Mouse (Mus musculus): ENCODE measurements around the gene B3gnt3. TPM values are rescaled to one million over a fixed set of nuclear protein-coding genes. Genes with fewer than 3 reads are reported as not detected.
"Not testable (repeated sequence)": the region's sequence is repeated elsewhere in the genome, so short reads cannot be mapped to it uniquely, and the experiment has no call there.

B3gnt3 gene
- polyA plus RNA-seq, 1 experiment from 2014 or later = 0.41 TPM

DNA sequence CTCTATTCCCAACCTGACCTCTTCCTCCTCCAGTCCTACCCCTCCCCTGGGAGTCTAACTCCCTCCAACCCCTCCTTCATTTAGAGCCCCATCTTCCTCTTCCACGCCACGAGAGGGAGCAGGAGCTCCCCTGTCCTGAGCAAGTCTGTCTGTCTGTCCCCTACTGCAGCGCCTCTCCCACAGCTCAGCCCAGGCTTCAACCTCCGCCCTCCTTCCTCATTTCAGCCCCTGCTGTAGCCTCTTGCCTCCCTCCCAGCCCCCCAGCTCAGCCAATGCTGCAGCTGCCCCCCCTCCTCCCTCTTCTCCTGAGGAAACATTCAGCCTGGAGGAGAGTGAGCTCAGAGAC is 471 bp upstream of the B3gnt3 start:
- Histone ChIP-seq H3K9me3 (ENCODE audit: control insufficient read depth, low read length) (no peaks in the 10 kb centered on the region), H3K4me3 (replicated peaks; ENCODE audit: low read length) (no peak overlapping the region), H3K4me2 (replicated peaks) (no peak overlapping the region), H3K4me1 (replicated peaks; ENCODE audit: control insufficient read depth, insufficient read depth, low read length) (no peaks in the 10 kb centered on the region), H3K27ac (no peak overlapping the region), H3K27me3 (ENCODE audit: control insufficient read depth, insufficient read depth, low read length) (peaks cover 52% of the 10 kb centered on the region), H3K9ac (no peak overlapping the region), H3K36me3 (replicated peaks; ENCODE audit: control insufficient read depth, insufficient read depth) (no peaks in the 10 kb centered on the region)
- no peak for ATAC-seq (ENCODE audit: low FRiP score)
- no peak for DNase-seq (ENCODE audit: low spot score)
- 31% methylated on average over 4 of the region's 4 CpGs for WGBS

DNA sequence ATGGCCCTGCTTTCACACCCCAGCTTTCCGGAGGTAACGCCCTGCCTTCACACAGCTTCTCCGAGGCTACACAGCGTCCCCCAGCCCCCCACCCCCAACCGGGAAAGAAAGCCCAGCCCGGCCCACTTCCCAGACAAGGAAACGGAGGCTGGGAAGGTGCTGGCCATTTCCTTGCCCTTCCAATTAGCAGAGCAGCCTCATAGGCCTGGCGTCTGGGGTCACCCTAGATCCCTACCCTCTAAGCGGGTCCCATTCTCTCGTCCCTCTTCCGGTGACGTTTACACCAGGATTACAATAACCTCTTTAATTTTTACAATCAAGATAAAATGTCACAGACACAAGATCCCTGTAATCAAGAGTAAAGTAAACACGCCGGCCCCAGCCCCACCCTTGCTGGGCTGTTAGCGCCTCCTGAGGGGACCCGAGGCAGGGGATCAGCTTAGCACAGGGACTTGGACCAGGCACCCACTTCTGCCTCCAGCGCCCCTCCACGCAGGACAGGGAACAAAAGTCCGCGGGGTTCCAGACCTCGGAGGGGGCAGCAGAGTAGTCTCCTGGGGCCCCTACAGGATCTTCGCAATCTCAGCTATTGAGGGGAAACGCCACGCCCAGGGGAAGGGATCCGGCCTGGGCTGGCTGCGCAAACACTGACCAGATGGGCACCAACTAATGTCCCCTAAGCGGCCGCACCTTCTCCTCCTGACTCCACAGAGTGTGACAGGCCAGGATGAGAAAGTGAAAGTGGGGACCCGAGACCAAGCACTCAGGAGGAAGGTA is 908 bp downstream of the B3gnt3 start:
- H3K4me1 ChIP-seq (replicated peaks; ENCODE audit: control insufficient read depth, insufficient read depth, low read length) = no peaks in the 10 kb centered on the region
- H3K9ac ChIP-seq = no peak overlapping the region
- no peaks in the 10 kb centered on the region for H3K36me3 ChIP-seq (replicated peaks; ENCODE audit: control insufficient read depth, insufficient read depth)
- H3K27ac ChIP-seq = no peak overlapping the region
- no peaks in the 10 kb centered on the region for H3K9me3 ChIP-seq (ENCODE audit: control insufficient read depth, low read length)
- no peak for ATAC-seq (ENCODE audit: low FRiP score)
- DNase-seq (ENCODE audit: low spot score) = no peak
- peak overlapping the region; percentile 15 for H3K4me2 ChIP-seq (replicated peaks)
- H3K4me3 ChIP-seq (replicated peaks; ENCODE audit: low read length) = peak overlapping the region; percentile 4; the same call in 1 of the 2 replicates
- WGBS = 12% methylated on average over 29 of the region's 29 CpGs
- peaks cover 61% of the 10 kb centered on the region for H3K27me3 ChIP-seq (ENCODE audit: control insufficient read depth, insufficient read depth, low read length)

DNA sequence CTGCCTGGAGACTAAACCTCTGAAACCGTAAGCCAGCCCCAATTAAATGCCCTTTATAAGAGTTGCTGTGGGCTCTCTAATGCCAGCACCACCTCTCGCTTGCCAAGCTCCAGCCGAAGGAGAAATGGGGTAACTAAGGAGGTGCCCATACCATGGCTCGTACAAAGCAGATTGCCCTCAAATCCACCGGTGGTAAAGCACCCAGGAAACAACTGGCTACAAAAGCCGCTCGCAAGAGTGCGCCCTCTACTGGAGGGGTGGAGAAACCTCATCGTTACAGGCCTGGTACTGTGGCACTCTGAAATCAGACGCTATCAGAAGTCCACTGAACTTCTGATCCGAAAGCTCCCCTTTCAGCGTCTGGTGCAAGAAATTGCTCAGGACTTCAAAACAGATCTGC is 6.1 kb downstream of the B3gnt3 start:
- peaks cover 81% of the 10 kb centered on the region for H3K27me3 ChIP-seq (ENCODE audit: control insufficient read depth, insufficient read depth, low read length)
- H3K4me1 ChIP-seq (replicated peaks; ENCODE audit: control insufficient read depth, insufficient read depth, low read length); DNase-seq (ENCODE audit: low spot score); H3K9ac ChIP-seq; H3K4me2 ChIP-seq (replicated peaks); ATAC-seq (ENCODE audit: low FRiP score); H3K4me3 ChIP-seq (replicated peaks; ENCODE audit: low read length); H3K36me3 ChIP-seq (replicated peaks; ENCODE audit: control insufficient read depth, insufficient read depth); H3K9me3 ChIP-seq (ENCODE audit: control insufficient read depth, low read length); H3K27ac ChIP-seq: not testable (repeated sequence)
- 62% methylated on average over 12 of the region's 12 CpGs for WGBS

DNA sequence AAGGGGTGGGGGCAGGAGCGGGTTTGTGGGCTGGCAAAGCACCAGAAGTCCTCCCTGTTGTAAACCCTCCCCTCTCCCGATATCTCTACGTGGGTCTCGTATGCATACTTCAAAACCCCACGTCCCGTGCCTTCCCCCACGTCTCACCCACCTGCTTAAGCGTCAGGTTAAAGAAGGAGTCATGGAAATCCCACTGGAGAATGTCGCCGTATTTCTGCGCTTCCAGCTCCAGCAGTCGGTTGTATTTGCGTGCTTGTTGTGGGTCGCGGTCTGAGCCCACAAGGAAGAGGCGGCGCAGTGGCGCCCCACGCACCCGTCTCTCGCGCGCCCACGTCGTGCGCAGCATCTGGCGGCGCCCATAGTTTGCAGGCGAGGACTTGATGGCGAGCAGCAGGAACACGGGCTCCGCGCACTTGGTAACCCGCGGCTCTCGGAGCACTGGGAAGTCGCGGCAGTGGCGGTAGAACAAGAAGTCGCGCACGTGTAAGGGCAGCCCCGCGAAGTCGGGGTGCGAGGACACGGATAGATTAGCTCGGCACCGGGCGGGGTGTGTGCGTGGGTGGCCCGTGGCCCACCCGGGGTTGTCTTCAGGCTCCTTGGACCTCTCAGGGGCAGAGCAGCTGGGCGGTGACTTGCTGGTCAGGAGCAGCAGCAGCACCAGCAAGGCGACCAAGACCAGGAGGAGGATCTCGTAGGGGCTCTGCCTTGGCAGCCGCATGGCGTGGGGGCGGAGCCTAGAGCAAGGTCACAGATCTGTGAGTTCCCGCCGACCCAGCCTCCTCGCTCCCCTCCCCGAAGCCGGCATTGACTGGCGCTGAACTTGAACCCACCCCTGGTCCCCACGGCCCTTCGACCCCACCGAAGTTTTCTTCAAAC is 8.2 kb downstream of the B3gnt3 start:
- Histone ChIP-seq H3K4me2 (replicated peaks) (peak overlapping the region; percentile 39), H3K9me3 (ENCODE audit: control insufficient read depth, low read length) (no peaks in the 10 kb centered on the region), H3K27ac (no peak overlapping the region), H3K4me1 (replicated peaks; ENCODE audit: control insufficient read depth, insufficient read depth, low read length) (no peaks in the 10 kb centered on the region; the same call in 1 of the 2 replicates), H3K9ac (peak overlapping the region; percentile 4; the same call in 1 of the 2 replicates), H3K4me3 (replicated peaks; ENCODE audit: low read length) (peak overlapping the region; percentile 17), H3K27me3 (ENCODE audit: control insufficient read depth, insufficient read depth, low read length) (peaks cover 84% of the 10 kb centered on the region), H3K36me3 (replicated peaks; ENCODE audit: control insufficient read depth, insufficient read depth) (no peaks in the 10 kb centered on the region)
- ATAC-seq (ENCODE audit: low FRiP score) (0 out of 2 replicates have a peak, but pooled peaks have one; percentile 26), DNase-seq (ENCODE audit: low spot score) (no peak)
- WGBS = 9% methylated on average over 68 of the region's 68 CpGs

DNA sequence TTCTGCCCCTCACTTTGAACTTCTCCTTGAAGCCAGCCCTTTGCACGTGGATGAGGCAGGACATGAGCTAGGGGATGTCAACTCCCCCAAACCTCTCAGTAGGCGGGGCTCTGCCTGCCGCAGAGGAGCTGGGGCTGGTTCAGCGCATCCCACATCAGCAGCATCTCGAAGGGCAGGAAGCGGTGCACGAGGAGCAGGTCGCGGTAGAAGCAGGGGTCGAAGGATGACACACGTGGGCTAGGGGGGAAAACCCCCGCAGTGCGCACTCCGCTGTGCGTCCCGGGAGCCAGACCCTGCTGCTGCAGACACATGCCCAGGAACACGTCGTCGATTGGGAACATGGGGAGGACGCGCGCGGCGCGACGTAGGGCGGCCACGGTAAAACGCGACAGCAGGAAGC is 9.1 kb downstream of the B3gnt3 start:
- no peak for DNase-seq (ENCODE audit: low spot score)
- Histone ChIP-seq H3K36me3 (replicated peaks; ENCODE audit: control insufficient read depth, insufficient read depth) (no peaks in the 10 kb centered on the region), H3K27ac (no peak overlapping the region), H3K4me2 (replicated peaks) (peak overlapping the region; percentile 19), H3K4me1 (replicated peaks; ENCODE audit: control insufficient read depth, insufficient read depth, low read length) (no peaks in the 10 kb centered on the region; the same call in 1 of the 2 replicates), H3K27me3 (ENCODE audit: control insufficient read depth, insufficient read depth, low read length) (peaks cover 91% of the 10 kb centered on the region), H3K4me3 (replicated peaks; ENCODE audit: low read length) (peak overlapping the region; percentile 17; the same call in 1 of the 2 replicates), H3K9me3 (ENCODE audit: control insufficient read depth, low read length) (no peaks in the 10 kb centered on the region), H3K9ac (no peak overlapping the region)
- no peak for ATAC-seq (ENCODE audit: low FRiP score)
- 4% methylated on average over 30 of the region's 30 CpGs for WGBS

DNA sequence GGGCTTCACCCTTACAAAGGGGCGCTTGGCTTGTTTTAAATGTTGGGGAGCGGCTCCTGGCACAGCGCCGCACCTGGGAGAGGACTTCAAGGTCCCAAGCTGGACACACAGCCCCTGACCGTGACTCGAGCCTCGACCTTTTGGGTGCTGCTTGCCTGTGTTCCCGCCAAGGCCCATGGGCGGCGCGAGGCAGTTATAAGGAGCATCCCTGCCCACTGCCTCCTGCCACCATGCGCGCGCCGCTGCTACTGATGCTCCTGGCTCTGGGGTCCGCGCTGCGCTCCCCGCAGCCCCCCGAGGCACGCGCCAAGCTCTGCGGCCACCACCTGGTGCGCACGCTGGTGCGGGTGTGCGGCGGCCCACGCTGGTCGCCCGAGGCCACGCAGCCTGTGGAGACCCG is 12.6 kb downstream of the B3gnt3 start, which contains the start of gene Insl3:
Gene Insl3 (plus strand): TSS at position 187 of the 400 bp plus-strand sequence.
- Histone ChIP-seq H3K4me2 (replicated peaks) (no peak within 1 kb of the TSS), H3K27ac (no peak within 1 kb of the TSS), H3K36me3 (replicated peaks; ENCODE audit: control insufficient read depth, insufficient read depth) (no peaks in the 10 kb centered on the region), H3K4me1 (replicated peaks; ENCODE audit: control insufficient read depth, insufficient read depth, low read length) (peaks cover 5% of the 10 kb centered on the region; the same call in 1 of the 2 replicates), H3K4me3 (replicated peaks; ENCODE audit: low read length) (no peak within 1 kb of the TSS), H3K27me3 (ENCODE audit: control insufficient read depth, insufficient read depth, low read length) (peaks cover 100% of the 10 kb centered on the region), H3K9ac (no peak within 1 kb of the TSS), H3K9me3 (ENCODE audit: control insufficient read depth, low read length) (no peaks in the 10 kb centered on the region)
- ATAC-seq (ENCODE audit: low FRiP score) (no peak), DNase-seq (ENCODE audit: low spot score) (no peak)
- WGBS = 7% methylated on average over 33 of the region's 33 CpGs

DNA sequence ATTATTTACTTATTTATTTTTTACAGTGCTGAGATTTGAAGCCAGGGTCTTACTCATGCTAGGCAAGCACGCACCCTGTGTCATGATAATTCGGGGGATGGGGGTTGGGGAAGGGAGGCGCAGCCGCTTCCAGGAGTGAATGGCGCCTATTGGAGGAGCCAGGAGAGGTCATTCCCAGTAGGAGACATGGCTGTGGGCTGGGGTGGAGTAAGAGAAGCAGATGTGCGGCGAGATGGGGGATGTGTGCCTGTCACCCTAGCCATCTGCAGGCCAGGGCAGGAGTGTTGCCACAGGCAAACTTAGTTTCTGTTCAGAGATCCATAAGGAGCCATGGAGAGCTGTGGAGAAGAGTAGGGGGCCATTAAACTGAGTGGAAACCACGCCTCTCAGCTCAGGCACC is 14.0 kb downstream of the B3gnt3 start:
- H3K27ac ChIP-seq = no peak overlapping the region
- 2% methylated on average over 8 of the region's 8 CpGs for WGBS
- peaks cover 5% of the 10 kb centered on the region; the same call in 1 of the 2 replicates for H3K4me1 ChIP-seq (replicated peaks; ENCODE audit: control insufficient read depth, insufficient read depth, low read length)
- no peak overlapping the region for H3K9ac ChIP-seq
- no peak overlapping the region for H3K4me3 ChIP-seq (replicated peaks; ENCODE audit: low read length)
- H3K9me3 ChIP-seq (ENCODE audit: control insufficient read depth, low read length) = no peaks in the 10 kb centered on the region
- H3K4me2 ChIP-seq (replicated peaks) = no peak overlapping the region
- DNase-seq (ENCODE audit: low spot score) (no peak), ATAC-seq (ENCODE audit: low FRiP score) (no peak)
- peaks cover 100% of the 10 kb centered on the region for H3K27me3 ChIP-seq (ENCODE audit: control insufficient read depth, insufficient read depth, low read length)
- no peaks in the 10 kb centered on the region for H3K36me3 ChIP-seq (replicated peaks; ENCODE audit: control insufficient read depth, insufficient read depth)

DNA sequence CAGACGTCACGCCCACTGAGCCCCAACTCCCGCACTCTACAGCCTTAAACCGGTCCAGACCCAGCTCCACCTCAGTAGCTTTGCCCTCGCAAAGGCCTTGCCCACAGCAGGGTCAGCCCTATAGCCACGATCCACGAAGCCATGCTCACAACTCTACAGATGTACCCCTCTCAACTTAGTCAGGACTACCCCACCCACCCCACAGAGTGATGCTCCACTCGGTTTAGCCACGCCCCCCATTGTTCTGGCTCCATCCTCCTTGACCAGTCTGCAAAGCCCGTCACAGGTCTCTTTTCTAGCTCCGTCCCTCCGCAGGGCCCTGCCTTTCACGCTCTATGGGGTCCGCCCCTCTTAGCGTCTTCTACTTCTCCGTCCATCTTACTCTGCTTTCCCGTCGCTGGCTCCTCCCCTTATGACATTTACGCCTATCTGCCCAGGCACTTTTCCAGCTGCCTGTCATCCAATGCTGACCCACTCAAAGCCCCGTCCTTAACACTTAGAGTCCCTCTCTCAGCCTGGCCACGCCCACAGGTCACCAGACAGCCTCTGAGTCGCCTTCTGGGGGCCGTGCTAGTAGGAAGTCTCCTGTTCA is 15.3 kb downstream of the B3gnt3 start:
- H3K4me1 ChIP-seq (replicated peaks; ENCODE audit: control insufficient read depth, insufficient read depth, low read length) = peaks cover 5% of the 10 kb centered on the region; the same call in 1 of the 2 replicates
- no peak for DNase-seq (ENCODE audit: low spot score)
- H3K9ac ChIP-seq = peak overlapping the region; percentile 65
- peaks cover 100% of the 10 kb centered on the region for H3K27me3 ChIP-seq (ENCODE audit: control insufficient read depth, insufficient read depth, low read length)
- WGBS = 4% methylated on average over 23 of the region's 23 CpGs
- peak overlapping the region; percentile 73 for H3K4me2 ChIP-seq (replicated peaks)
- H3K9me3 ChIP-seq (ENCODE audit: control insufficient read depth, low read length) = no peaks in the 10 kb centered on the region
- H3K4me3 ChIP-seq (replicated peaks; ENCODE audit: low read length) = peak overlapping the region; percentile 44
- no peaks in the 10 kb centered on the region for H3K36me3 ChIP-seq (replicated peaks; ENCODE audit: control insufficient read depth, insufficient read depth)
- ATAC-seq (ENCODE audit: low FRiP score) = peak; percentile 67
- H3K27ac ChIP-seq = no peak overlapping the region

DNA sequence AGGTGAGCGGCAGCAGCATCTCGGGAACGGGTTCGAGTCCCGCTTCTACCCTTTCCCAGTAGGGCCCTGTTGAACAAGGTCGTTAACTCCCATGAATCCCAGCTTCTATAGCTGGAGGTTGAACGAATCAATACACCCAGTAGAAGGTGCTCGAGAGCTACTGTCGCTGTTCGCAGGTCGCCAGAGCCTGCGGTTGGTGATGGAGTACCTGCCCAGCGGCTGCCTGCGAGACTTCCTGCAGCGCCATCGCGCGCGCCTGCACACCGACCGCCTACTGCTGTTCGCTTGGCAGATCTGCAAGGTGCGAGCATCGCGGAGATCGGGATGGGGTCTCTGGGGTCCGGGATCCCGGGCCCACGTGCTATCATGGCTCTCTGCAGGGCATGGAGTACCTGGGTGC is 16.0 kb downstream of the B3gnt3 start:
- Histone ChIP-seq H3K27ac (no peak overlapping the region), H3K4me2 (replicated peaks) (peak overlapping the region; percentile 73), H3K9me3 (ENCODE audit: control insufficient read depth, low read length) (no peaks in the 10 kb centered on the region), H3K9ac (peak overlapping the region; percentile 65), H3K36me3 (replicated peaks; ENCODE audit: control insufficient read depth, insufficient read depth) (no peaks in the 10 kb centered on the region), H3K4me1 (replicated peaks; ENCODE audit: control insufficient read depth, insufficient read depth, low read length) (peaks cover 5% of the 10 kb centered on the region; the same call in 1 of the 2 replicates), H3K27me3 (ENCODE audit: control insufficient read depth, insufficient read depth, low read length) (peaks cover 100% of the 10 kb centered on the region), H3K4me3 (replicated peaks; ENCODE audit: low read length) (peak overlapping the region; percentile 44)
- ATAC-seq (ENCODE audit: low FRiP score) (peak; percentile 61), DNase-seq (ENCODE audit: low spot score) (peak; percentile 70)
- 3% methylated on average over 29 of the region's 29 CpGs for WGBS

Data from hindbrain, embryonic 14.5 days (tissue).